Comparison of ENCODE assay signal across 23 mouse cellular contexts in the genomic region with DNA sequence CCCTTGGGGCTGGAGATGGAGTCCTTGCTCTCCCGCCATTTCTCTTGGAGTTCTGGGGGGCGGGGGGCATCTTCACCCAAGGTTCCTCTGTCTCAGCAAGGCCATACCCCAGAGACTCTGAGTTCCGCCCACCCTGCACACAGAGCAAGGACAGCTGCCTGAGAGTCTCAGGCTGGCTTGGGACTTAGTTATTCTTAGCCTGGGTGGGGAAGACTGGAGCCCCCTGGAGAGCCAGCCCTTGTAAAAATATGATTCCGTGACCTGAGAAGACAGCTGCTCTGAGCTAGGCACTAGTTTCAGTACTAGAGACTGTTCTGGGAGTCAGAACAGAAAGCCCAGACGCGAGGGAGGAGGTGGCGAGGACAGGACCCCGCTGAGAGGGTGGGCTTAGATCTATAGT. TPM values are rescaled to one million over a fixed set of nuclear protein-coding genes. Genes with fewer than 3 reads are reported as not detected.
DNase-seq lines count a peak whose midpoint lies in the region; ATAC-seq and TF ChIP-seq lines count a peak whose summit lies in the region.
"Had no signal": no experiment of that assay in that cellular context is flagged by ENCODE, and none has a peak within 500 bp of the region (broad histone marks: within the 10 kb centered on the region; RNA-seq: fewer than 3 reads in every experiment).

No protein-coding gene starts in this region.

- H3K9me3 ChIP-seq in limb, embryonic 13.5 days = no peaks in the 10 kb centered on the region
- no peaks in the 10 kb centered on the region for H3K9me3 ChIP-seq in limb, embryonic 10.5 days (replicated peaks)
- no peaks in the 10 kb centered on the region for H3K9me3 ChIP-seq in limb, embryonic 14.5 days (ENCODE audit: control insufficient read depth, low read length)
- H3K9me3 ChIP-seq in forebrain, embryonic 16.5 days (ENCODE audit: control insufficient read depth, low read length) = no peaks in the 10 kb centered on the region
- H3K9me3 ChIP-seq: embryonic facial prominence, embryonic 13.5 days; forebrain, embryonic 13.5 days; forebrain, embryonic 15.5 days; G1E had no signal

- H3K4me1 ChIP-seq in limb, embryonic 13.5 days = peaks cover 12% of the 10 kb centered on the region; the same call in 1 of the 2 replicates
- peaks cover 12% of the 10 kb centered on the region for H3K4me1 ChIP-seq in limb, embryonic 10.5 days
- H3K4me1 ChIP-seq in limb, embryonic 14.5 days (ENCODE audit: control insufficient read depth, insufficient read depth, low read length) = peaks cover 9% of the 10 kb centered on the region; the same call in 1 of the 2 replicates
- H3K4me1 ChIP-seq in forebrain, embryonic 16.5 days (replicated peaks; ENCODE audit: control insufficient read depth, insufficient read depth, low read length) = no peaks in the 10 kb centered on the region
- H3K4me1 ChIP-seq: forebrain, embryonic 13.5 days had no signal

- no peak overlapping the region for H3K9ac ChIP-seq in limb, embryonic 13.5 days
- H3K9ac ChIP-seq in limb, embryonic 14.5 days (ENCODE audit: low read depth, low read length, severe bottlenecking) = no peak overlapping the region
- H3K9ac ChIP-seq in forebrain, embryonic 16.5 days (replicated peaks; ENCODE audit: low read depth, low read length) = no peak overlapping the region
- H3K9ac ChIP-seq: embryonic facial prominence, embryonic 13.5 days; forebrain, embryonic 13.5 days; forebrain, embryonic 15.5 days had no signal

- H3K4me3 ChIP-seq in limb, embryonic 13.5 days = no peak overlapping the region
- no peak overlapping the region for H3K4me3 ChIP-seq in limb, embryonic 10.5 days
- no peak overlapping the region for H3K4me3 ChIP-seq in limb, embryonic 14.5 days (replicated peaks; ENCODE audit: low read length)
- no peak overlapping the region for H3K4me3 ChIP-seq in myocyte
- no peak overlapping the region for H3K4me3 ChIP-seq in forebrain, embryonic 16.5 days (replicated peaks; ENCODE audit: low read length)
- H3K4me3 ChIP-seq: embryonic facial prominence, embryonic 13.5 days; forebrain, embryonic 13.5 days; forebrain, embryonic 15.5 days had no signal

- no peak overlapping the region for H3K4me2 ChIP-seq in limb, embryonic 13.5 days (replicated peaks)
- H3K4me2 ChIP-seq in limb, embryonic 14.5 days (replicated peaks; ENCODE audit: low read depth, low read length, severe bottlenecking) = no peak overlapping the region
- peak overlapping the region; percentile 35 for H3K4me2 ChIP-seq in myocyte (ENCODE audit: low read depth)
- no peak overlapping the region for H3K4me2 ChIP-seq in forebrain, embryonic 16.5 days (ENCODE audit: low read length)
- H3K4me2 ChIP-seq: embryonic facial prominence, embryonic 13.5 days; forebrain, embryonic 13.5 days; forebrain, embryonic 15.5 days had no signal

- H3K36me3 ChIP-seq in limb, embryonic 13.5 days = no peaks in the 10 kb centered on the region
- no peaks in the 10 kb centered on the region for H3K36me3 ChIP-seq in limb, embryonic 10.5 days
- no peaks in the 10 kb centered on the region for H3K36me3 ChIP-seq in limb, embryonic 14.5 days (ENCODE audit: control insufficient read depth, insufficient read depth, low read length)
- H3K36me3 ChIP-seq in myocyte (ENCODE audit: control insufficient read depth, insufficient read depth) = no peaks in the 10 kb centered on the region
- no peaks in the 10 kb centered on the region for H3K36me3 ChIP-seq in forebrain, embryonic 16.5 days (ENCODE audit: control insufficient read depth, insufficient read depth)
- H3K36me3 ChIP-seq: embryonic facial prominence, embryonic 13.5 days; forebrain, embryonic 15.5 days; G1E had no signal

- H3K79me2 ChIP-seq in myocyte (ENCODE audit: control insufficient read depth, insufficient read depth) = no peaks in the 10 kb centered on the region

- TF ChIP-seq POLR2A in limb, embryonic 14.5 days (IDR thresholded peaks at IDR 0.05; ENCODE audit: borderline replicate concordance, extremely low read depth, insufficient read depth, insufficient read length) = no peak
- no peak for TF ChIP-seq POLR2A in myocyte (IDR thresholded peaks at IDR 0.05; ENCODE audit: insufficient read length, low read depth)

- 0 out of 2 replicates have a peak, but pooled peaks cover 6% of the 10 kb centered on the region for H3K27me3 ChIP-seq in limb, embryonic 13.5 days
- peaks cover 8% of the 10 kb centered on the region; the same call in 1 of the 2 replicates for H3K27me3 ChIP-seq in limb, embryonic 10.5 days (ENCODE audit: low read depth, poor library complexity, severe bottlenecking)
- H3K27me3 ChIP-seq in limb, embryonic 14.5 days (ENCODE audit: control insufficient read depth, insufficient read depth, low read length) = no peaks in the 10 kb centered on the region
- no peaks in the 10 kb centered on the region for H3K27me3 ChIP-seq in myocyte (ENCODE audit: control insufficient read depth, insufficient read depth, insufficient read length)
- H3K27me3 ChIP-seq in forebrain, embryonic 16.5 days (replicated peaks; ENCODE audit: control insufficient read depth, insufficient read depth, low read length) = no peaks in the 10 kb centered on the region
- H3K27me3 ChIP-seq: embryonic facial prominence, embryonic 13.5 days; forebrain, embryonic 15.5 days; Patski had no signal

- WGBS in limb, embryonic 13.5 days = 69% methylated on average over 8 of the region's 8 CpGs
- WGBS in limb, embryonic 10.5 days = 78% methylated on average over 8 of the region's 8 CpGs
- WGBS in limb, embryonic 14.5 days = 58% methylated on average over 8 of the region's 8 CpGs
- 86% methylated on average over 8 of the region's 8 CpGs for WGBS in forebrain, embryonic 16.5 days

- ATAC-seq in limb, embryonic 13.5 days (ENCODE audit: low FRiP score, low read depth) = peak; percentile 52; the same call in 1 of the 2 replicates
- peak; percentile 57 for ATAC-seq in limb, embryonic 14.5 days (ENCODE audit: low FRiP score, low read depth)
- no peak for ATAC-seq in forebrain, embryonic 16.5 days
- ATAC-seq: activated CD4-positive, CD25-positive, alpha-beta regulatory T cell, adult 4 months; forebrain, embryonic 13.5 days; forebrain, embryonic 15.5 days; Patski had no signal

- H3K27ac ChIP-seq in limb, embryonic 13.5 days = no peak overlapping the region
- H3K27ac ChIP-seq in limb, embryonic 10.5 days = no peak overlapping the region
- H3K27ac ChIP-seq in limb, embryonic 14.5 days (replicated peaks; ENCODE audit: low read depth, low read length) = no peak overlapping the region
- H3K27ac ChIP-seq in forebrain, embryonic 16.5 days (ENCODE audit: low read length) = no peak overlapping the region
- H3K27ac ChIP-seq: embryonic facial prominence, embryonic 13.5 days; forebrain, embryonic 13.5 days; forebrain, embryonic 15.5 days had no signal

- no peak for DNase-seq in limb, embryonic 10.5 days (ENCODE audit: low spot score)
- DNase-seq in limb, embryonic 14.5 days (ENCODE audit: low spot score) = peak; percentile 11
- no peak for DNase-seq in right cerebral cortex, postnatal 4 days
- DNase-seq: adrenal gland, adult 8-10 months; adrenal gland, postnatal 14 days; adrenal gland, postnatal 36 days; cerebellum, adult 11-12 months; cerebellum, adult 2 months; cerebellum, adult 9-10 months; cerebellum, postnatal 10 days; cerebellum, postnatal 25 days had no signal

- no peak overlapping the region for H3ac ChIP-seq in myocyte (ENCODE audit: control insufficient read depth, insufficient read length)

TF ChIP-seq in myocyte, 11 proteins besides CTCF, POLR2A, EP300 and RAD21:
- TF ChIP-seq MYOG (IDR thresholded peaks at IDR 0.05; ENCODE audit: control insufficient read depth in 1 of 3, insufficient read depth in 1 of 3, insufficient read length in 2 of 3, low read depth in 2 of 3) = peak; percentile 37 to 88 (median 80)
- no peak for TF ChIP-seq SRF (IDR thresholded peaks at IDR 0.05; ENCODE audit: control insufficient read depth, insufficient read length, low read depth)
- peak; percentile 36 for TF ChIP-seq TCF12 (IDR thresholded peaks at IDR 0.05; ENCODE audit: insufficient read depth, poor library complexity, severe bottlenecking)
- peak; percentile 23 to 73 (median 68) for TF ChIP-seq MYOD1 (IDR thresholded peaks at IDR 0.05; ENCODE audit: control insufficient read depth in 1 of 3, insufficient read length in 2 of 3, low read depth in 2 of 3)

RNA-seq across cellular contexts. Expression of gene Myom3, which starts 6.2 kb away (rescaled TPM):
- polyA plus RNA-seq in limb, embryonic 13.5 days (2015; fragmentation: Nextera tagmentation; extraction: Ambion mirVana) = 4.8 and 5.4 TPM in 2 replicates
- polyA plus RNA-seq in limb, embryonic 10.5 days (2016; fragmentation: Nextera tagmentation; extraction: Ambion mirVana) = 0.11 and 0.15 TPM in 2 replicates
- polyA plus RNA-seq in limb, embryonic 14.5 days (2012; rRNA removed) = 8.1 and 12.7 TPM in 2 replicates
- polyA plus RNA-seq in limb, embryonic 14.5 days (2014; fragmentation: Nextera tagmentation; extraction: Ambion mirVana) = 2.5 and 5.0 TPM in 2 replicates
- 97.1 TPM for polyA plus RNA-seq in myocyte (2012; fragmentation: generic; extraction: Trizol)
- polyA plus RNA-seq in forebrain, embryonic 16.5 days (2015; fragmentation: Nextera tagmentation; extraction: Ambion mirVana) = 0.29 and 0.34 TPM in 2 replicates
- polyA plus RNA-seq: activated CD4-positive, CD25-positive, alpha-beta regulatory T cell, adult 4 months; forebrain, embryonic 11.5 days; G1E had no signal

RNA-seq across cellular contexts. Expression of gene Il22ra1, which starts 37.7 kb away (rescaled TPM):
- polyA plus RNA-seq in limb, embryonic 13.5 days (2015; fragmentation: Nextera tagmentation; extraction: Ambion mirVana) = 0.08 TPM in 1 of 2 replicates, not detected in the other
- polyA plus RNA-seq in limb, embryonic 10.5 days (2016; fragmentation: Nextera tagmentation; extraction: Ambion mirVana) = not detected in 2 replicates
- 1.2 and 1.6 TPM in 2 replicates for polyA plus RNA-seq in limb, embryonic 14.5 days (2012; rRNA removed)
- 0.79 and 1.2 TPM in 2 replicates for polyA plus RNA-seq in limb, embryonic 14.5 days (2014; fragmentation: Nextera tagmentation; extraction: Ambion mirVana)
- polyA plus RNA-seq in myocyte (2012; fragmentation: generic; extraction: Trizol) = 0.04 TPM
- not detected in 2 replicates for polyA plus RNA-seq in forebrain, embryonic 16.5 days (2015; fragmentation: Nextera tagmentation; extraction: Ambion mirVana)
- polyA plus RNA-seq: activated CD4-positive, CD25-positive, alpha-beta regulatory T cell, adult 4 months; cerebellum, adult 2 months; cortical plate, adult 2 months; embryonic facial prominence, embryonic 11.5 days; forebrain, embryonic 11.5 days; forebrain, embryonic 13.5 days; forebrain, embryonic 15.5 days; G1E; Patski had no signal
